Mouse (Mus musculus): ENCODE measurements around the gene Znrf4.

The Znrf4 gene

DNA sequence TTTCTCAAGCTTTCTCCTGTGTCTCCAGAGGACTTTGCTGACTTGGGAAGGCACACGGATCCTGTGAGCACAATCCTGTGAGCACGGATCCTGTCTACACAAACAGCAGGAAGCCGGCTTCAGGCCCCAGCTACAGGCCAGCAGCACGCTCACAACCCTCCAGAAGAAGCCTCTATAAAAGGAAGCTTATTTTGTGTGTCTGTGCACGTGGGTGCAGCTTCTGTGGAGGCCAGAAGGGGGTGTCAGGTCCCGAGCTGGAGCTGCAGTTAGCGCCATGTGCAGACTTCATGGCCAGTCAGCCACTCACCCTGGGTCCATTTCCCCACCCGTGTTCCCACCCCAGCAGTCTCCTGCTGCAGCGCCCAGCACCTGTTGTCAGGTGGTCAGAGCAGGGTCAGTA lies 43.9 kb downstream of the Znrf4 start:
- DNase-seq (ENCODE audit: low spot score in 2 of 2), result no peak

DNA sequence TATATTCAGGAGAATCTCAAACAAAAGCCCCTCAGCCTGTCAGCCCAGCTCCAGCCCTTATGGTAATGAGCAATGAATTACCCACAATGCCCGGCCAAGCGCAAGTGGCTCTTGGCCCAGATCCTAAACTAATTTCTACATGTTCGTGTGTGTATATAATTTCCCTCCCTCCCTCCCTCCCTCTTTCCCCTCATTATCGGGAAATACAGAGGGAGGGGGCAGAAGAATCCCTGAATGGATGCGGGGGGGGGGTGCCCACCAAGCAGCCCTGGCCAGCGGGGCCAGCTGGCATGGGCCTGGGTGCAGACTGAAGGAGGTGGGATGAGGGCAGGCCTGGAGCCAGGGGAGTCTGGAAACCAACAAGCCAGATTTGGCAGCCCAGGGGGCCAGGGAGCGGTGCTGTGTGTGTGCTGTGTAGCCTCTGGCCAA lies 44.8 kb downstream of the Znrf4 start:
- no peak for DNase-seq (ENCODE audit: low spot score in 2 of 2)

DNA sequence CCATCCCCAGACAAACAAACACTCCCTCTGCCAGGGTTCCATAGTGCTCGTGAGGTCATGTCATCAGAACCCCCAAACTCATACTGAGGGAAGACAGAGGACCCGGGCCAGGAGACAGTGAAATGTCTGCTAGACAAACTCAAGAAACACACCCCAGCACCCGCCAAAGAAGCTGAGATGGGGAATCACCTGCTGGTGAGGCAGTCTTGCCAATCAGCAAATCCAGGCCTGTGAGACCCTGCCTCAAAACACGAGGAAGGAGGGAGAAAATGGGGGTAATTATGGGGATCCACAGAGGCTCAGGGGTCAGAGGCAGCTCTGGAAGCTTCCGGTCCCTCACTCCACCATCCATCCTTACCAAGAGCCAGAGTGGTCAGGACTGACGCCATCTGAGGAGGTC lies 45.5 kb downstream of the Znrf4 start:
- no peak for DNase-seq (ENCODE audit: low spot score in 2 of 2)

DNA sequence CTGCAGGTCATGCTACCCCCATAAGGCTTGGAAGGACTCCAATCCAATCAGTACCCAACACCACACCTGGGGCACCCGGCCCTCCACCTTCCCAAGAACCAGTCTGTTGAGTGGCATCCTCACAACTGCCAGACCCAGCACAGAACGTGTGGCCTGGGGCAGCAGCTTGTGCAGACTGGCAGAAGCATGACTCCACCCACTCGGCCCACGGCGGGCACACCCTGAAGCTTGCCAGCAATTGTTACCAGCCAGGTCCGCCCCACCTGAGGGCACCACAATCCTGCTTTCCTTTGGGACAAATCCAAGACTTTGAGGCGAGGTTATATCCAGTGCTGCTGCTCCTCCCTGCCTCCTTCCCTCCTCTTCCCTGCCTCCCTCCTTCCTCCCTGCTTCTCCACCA lies 47.4 kb downstream of the Znrf4 start:
- no peak for DNase-seq (ENCODE audit: low spot score in 2 of 2)

DNA sequence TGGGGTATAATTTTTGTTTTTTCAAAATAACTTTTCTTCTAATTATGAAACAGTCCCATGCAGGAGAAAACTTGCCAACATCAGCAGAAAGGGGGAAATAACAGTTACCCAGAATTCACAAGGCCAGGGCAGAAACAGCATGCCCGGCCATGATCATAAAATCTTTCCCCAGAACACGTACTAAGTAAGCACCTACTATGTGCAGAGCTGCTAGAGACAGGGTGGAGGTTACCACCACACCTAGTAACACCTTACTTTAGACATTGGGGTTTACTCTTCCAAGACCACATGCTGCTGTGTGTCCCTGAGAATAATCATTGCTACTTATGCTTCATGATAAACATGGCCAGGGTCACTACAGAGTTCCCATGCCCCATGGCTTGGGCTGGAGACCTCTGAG lies 47.9 kb downstream of the Znrf4 start:
- DNase-seq (ENCODE audit: low spot score in 2 of 2), result no peak

DNA sequence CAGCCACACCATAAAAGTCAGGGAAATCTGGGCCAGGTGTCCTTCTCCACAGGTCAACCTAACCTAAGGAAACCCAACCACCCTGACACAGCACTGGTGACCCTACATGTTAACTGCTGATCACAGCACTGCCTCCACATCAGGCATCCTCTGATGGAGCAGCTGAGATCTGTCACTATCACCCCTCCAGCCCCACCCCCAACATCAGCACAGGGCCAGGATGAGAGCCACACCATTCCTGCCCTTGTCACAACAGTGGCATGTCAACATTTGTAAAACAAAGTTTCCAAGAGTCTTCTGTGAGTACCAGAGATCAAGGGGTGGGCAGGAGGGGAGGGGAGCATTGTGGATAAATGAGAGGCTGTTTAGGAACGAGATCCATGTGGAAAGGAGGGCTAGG lies 48.7 kb downstream of the Znrf4 start:
- no peak for DNase-seq (ENCODE audit: low spot score in 2 of 2)

DNA sequence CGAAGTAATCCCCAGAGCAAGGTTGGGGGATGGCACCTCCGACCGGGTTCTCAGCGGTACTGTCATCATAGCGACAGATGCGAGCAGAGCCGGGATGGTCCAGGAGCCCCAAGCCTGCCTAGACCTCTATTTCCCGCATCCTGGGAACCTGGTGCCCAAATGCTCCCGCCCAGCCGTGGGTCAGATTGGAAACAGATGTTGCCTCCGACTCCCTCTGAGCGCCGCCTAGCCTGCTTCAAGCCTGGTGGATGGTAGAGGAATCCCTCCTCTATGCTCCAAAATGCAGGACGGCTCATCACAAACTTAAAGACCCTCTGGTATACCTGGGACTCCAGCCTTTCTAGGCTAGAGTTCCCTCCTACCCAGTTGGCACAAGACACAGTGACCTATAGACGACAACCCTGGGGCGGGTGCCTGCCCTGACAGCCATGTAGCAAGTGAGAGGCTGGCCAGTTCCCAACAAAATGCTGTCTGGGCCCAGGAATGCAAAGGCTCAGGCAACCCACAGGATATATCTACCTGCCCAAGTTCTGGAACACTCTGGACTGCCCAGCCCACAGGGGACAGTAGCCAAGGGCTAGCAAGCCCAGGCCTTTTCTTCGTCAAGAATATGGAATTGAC lies 49.3 kb downstream of the Znrf4 start:
- no peak for DNase-seq (ENCODE audit: low spot score in 2 of 2)

DNA sequence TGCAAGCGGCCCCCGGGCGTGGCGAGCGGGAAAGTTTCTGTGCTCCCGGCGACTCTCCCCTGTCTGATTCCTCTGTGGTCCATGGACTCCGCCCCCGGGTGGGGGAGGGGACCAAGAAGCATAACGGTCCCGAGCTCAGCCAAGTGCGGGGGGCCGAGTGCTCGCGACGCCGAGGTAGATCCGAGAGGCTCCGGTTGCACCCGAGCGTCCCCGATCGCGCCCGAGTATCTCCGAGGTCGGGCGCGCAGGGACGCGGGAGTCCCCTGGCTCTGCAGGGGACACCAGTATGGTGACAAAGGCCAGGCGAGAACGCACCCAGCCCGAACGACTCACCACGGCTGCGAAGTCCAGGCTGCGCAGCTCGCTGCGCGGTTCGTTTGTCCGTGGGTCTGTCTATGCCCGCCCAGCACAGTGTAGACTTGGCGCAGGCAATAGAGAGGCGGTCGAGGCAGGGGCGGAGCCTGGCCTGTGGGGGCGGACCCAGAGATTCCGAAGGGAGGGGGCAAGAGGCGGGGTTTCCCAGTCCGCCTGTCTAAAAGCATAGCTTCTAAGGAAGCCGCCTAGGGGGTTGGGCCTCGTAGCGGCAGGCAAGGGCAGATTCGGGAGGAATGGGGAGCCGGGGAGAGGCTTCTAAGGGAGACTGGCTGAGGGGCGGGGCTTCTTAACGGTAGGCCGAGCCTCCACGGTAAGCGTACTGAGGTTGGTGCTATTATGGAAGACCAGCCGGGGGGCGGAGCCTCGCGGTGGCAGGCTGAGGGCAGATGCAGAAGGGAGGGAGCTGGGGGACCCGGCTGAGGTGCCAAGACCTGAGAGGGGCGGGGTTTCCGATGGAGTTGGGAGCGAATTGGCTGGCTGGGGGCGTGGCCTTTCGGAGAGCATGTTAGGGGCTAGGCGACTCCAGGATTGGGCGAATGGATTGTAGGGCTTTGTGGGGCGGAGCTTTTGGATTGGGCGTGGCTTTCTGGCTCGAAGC lies 50.2 kb downstream of the Znrf4 start:
- DNase-seq (ENCODE audit: low spot score in 2 of 2), result peak; percentile 89 to 93
